9 mouse cellular contexts compared by ENCODE assay signal in the genomic region with DNA sequence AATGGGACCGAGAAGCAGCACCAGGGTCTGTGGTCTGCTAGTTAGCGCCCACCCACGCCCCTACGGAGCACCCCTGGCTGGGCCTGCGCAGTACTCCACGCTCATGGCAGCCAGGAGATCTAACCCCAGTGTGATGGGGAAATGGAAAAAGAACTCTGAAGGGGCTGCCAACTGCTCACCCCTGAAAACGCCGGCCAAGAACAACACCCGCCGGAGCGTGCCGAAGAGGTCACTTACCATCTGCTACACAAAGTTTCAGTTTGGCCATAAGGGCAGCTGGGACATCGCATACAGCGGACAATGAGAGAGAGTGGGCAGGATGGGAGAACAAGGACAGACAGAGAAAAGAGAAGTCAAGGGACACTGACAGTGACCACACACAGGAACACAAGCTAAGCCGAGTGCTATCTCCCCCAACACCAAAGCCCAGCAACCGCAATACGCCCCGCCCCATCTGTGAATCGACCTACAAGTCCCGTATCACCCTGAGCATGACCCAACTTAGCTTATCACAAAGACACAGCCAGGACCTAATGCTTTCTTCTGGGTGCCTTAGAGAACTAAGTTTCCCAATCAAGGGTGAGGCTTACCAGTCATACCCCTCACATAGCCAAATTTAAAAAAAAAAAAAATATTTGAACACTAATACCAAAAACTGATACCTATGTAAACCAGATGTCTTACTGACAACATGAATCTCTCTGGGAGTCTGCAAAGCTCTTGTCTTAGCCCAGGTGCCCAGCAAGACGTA. TPM values are rescaled to one million over a fixed set of nuclear protein-coding genes. Genes with fewer than 3 reads are reported as not detected.
DNase-seq lines count a peak whose midpoint lies in the region; ATAC-seq lines count a peak whose summit lies in the region.
"Had no signal": no experiment of that assay in that cellular context is flagged by ENCODE, and none has a peak within 500 bp of the region (broad histone marks: within the 10 kb centered on the region; RNA-seq: fewer than 3 reads in every experiment).

No protein-coding gene starts in this region.

- H3K4me1 ChIP-seq in limb, embryonic 12.5 days (replicated peaks): peaks cover 28% of the 10 kb centered on the region
- peaks cover 17% of the 10 kb centered on the region for H3K4me1 ChIP-seq in limb, embryonic 10.5 days
- peaks cover 20% of the 10 kb centered on the region for H3K4me1 ChIP-seq in liver, embryonic 11.5 days (replicated peaks; ENCODE audit: control insufficient read depth, insufficient read depth, low read length)

- 0 out of 2 replicates have a peak overlapping the region, but pooled peaks have one; percentile 14 for H3K9ac ChIP-seq in limb, embryonic 12.5 days (replicated peaks)
- H3K9ac ChIP-seq in liver, embryonic 11.5 days (ENCODE audit: low read depth, low read length): peak overlapping the region; percentile 83

- WGBS in limb, embryonic 12.5 days: 84% methylated on average over 21 of the region's 21 CpGs
- WGBS in limb, embryonic 10.5 days: 87% methylated on average over 21 of the region's 21 CpGs
- 44% methylated on average over 21 of the region's 21 CpGs for WGBS in liver, embryonic 11.5 days

- H3K9me3 ChIP-seq in limb, embryonic 12.5 days: no peaks in the 10 kb centered on the region
- no peaks in the 10 kb centered on the region for H3K9me3 ChIP-seq in limb, embryonic 10.5 days (replicated peaks)
- no peaks in the 10 kb centered on the region for H3K9me3 ChIP-seq in liver, embryonic 11.5 days (ENCODE audit: control insufficient read depth, low read length)

- no peak for ATAC-seq in limb, embryonic 12.5 days (ENCODE audit: insufficient number of reproducible peaks, insufficient read depth, low FRiP score, low TSS enrichment, low read depth)
- peak; percentile 96 for ATAC-seq in liver, embryonic 11.5 days (replicated peaks; ENCODE audit: low FRiP score)

- no peak overlapping the region for H3K4me2 ChIP-seq in limb, embryonic 12.5 days
- peak overlapping the region; percentile 68 for H3K4me2 ChIP-seq in liver, embryonic 11.5 days

- no peaks in the 10 kb centered on the region for H3K27me3 ChIP-seq in limb, embryonic 12.5 days
- H3K27me3 ChIP-seq in limb, embryonic 10.5 days (ENCODE audit: low read depth, poor library complexity, severe bottlenecking): no peaks in the 10 kb centered on the region
- H3K27me3 ChIP-seq in liver, embryonic 11.5 days (replicated peaks; ENCODE audit: control insufficient read depth, insufficient read depth, low read length): no peaks in the 10 kb centered on the region

- H3K36me3 ChIP-seq in limb, embryonic 12.5 days: peaks cover 45% of the 10 kb centered on the region
- peaks cover 29% of the 10 kb centered on the region for H3K36me3 ChIP-seq in limb, embryonic 10.5 days
- peaks cover 22% of the 10 kb centered on the region for H3K36me3 ChIP-seq in liver, embryonic 11.5 days (ENCODE audit: control insufficient read depth, insufficient read depth, low read length)

- no peak overlapping the region for H3K27ac ChIP-seq in limb, embryonic 12.5 days
- no peak overlapping the region for H3K27ac ChIP-seq in limb, embryonic 10.5 days
- H3K27ac ChIP-seq in liver, embryonic 11.5 days (ENCODE audit: low read depth, low read length): peak overlapping the region; percentile 96

- no peak overlapping the region for H3K4me3 ChIP-seq in limb, embryonic 12.5 days (replicated peaks)
- H3K4me3 ChIP-seq in limb, embryonic 10.5 days: no peak overlapping the region
- H3K4me3 ChIP-seq in liver, embryonic 11.5 days (ENCODE audit: low read depth, low read length): peak overlapping the region; percentile 65

- no peak for DNase-seq in limb, embryonic 10.5 days (ENCODE audit: low spot score)
- DNase-seq in c-Kit-positive CD71-negative TER-119-negative erythroid progenitor cells, embryonic 14.5 days (ENCODE audit: low read depth): peak; percentile 56
- DNase-seq in liver, embryonic 11.5 days (ENCODE audit: low spot score): peak; percentile 83
- peak; percentile 89 to 91 for DNase-seq in spleen, postnatal 4 days (ENCODE audit: low spot score in 2 of 2)
- no peak for DNase-seq in thymus, postnatal 10 days (ENCODE audit: low spot score in 2 of 2)
- no peak for DNase-seq in kidney, postnatal 25 days
- DNase-seq: cerebellum, adult 18-20 months; thymus, postnatal 25 days had no signal

RNA-seq across cellular contexts. Expression of a gene that starts 38.8 kb away (rescaled TPM):
- polyA plus RNA-seq in limb, embryonic 12.5 days (2016; fragmentation: Nextera tagmentation; extraction: Ambion mirVana): 15.4 and 15.6 TPM in 2 replicates
- 11.8 and 14.8 TPM in 2 replicates for polyA plus RNA-seq in limb, embryonic 10.5 days (2016; fragmentation: Nextera tagmentation; extraction: Ambion mirVana)
- 52.9 and 59.3 TPM in 2 replicates for polyA plus RNA-seq in liver, embryonic 11.5 days (2014; fragmentation: Nextera tagmentation; extraction: Ambion mirVana)

Comparison
In these comparisons a context has a peak if more than half of its experiments do, and no peak if none do; other contexts are left out.
1. DNase-seq: peak in c-Kit-positive CD71-negative TER-119-negative erythroid progenitor cells, embryonic 14.5 days (single experiment), liver, embryonic 11.5 days (single experiment) and spleen, postnatal 4 days (2 of 2); none in limb, embryonic 10.5 days (single experiment), thymus, postnatal 10 days (0 of 2) and kidney, postnatal 25 days (0 of 2).